ENCODE assay signal across 23 mouse cellular contexts in the genomic region with DNA sequence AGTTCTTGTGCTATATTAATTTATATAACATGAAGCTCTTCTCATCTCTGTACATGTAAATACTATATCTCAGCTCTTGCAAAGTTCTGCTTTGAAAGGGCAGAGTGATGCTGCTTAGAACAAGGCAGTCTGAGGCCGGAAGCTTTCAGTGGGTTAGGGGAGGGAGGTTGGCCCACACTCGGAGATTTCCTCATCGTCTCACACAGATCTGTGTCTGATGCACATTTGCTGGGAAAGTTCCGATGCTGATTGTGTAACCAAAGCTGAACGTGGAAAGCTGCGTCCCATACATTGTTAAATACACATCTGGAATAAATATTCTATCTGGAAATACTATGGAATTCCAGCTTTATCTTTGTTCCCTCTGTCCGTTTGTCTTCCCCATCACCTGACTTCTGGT. TPM values are rescaled to one million over a fixed set of nuclear protein-coding genes. Genes with fewer than 3 reads are reported as not detected.
A peak's percentile ranks its signal among the peaks of the same experiment; 100 is the strongest.
DNase-seq lines count a peak whose midpoint lies in the region; ATAC-seq and TF ChIP-seq lines count a peak whose summit lies in the region.
"Had no signal": no experiment of that assay in that cellular context is flagged by ENCODE, and none has a peak within 500 bp of the region (broad histone marks: within the 10 kb centered on the region; RNA-seq: fewer than 3 reads in every experiment).

No protein-coding gene starts in this region.

- no peak overlapping the region for H3K4me3 ChIP-seq in liver, postnatal 0 days (ENCODE audit: low read depth, low read length)
- no peak overlapping the region for H3K4me3 ChIP-seq in liver, embryonic 12.5 days
- no peak overlapping the region for H3K4me3 ChIP-seq in lung, postnatal 0 days (ENCODE audit: low read depth, low read length)
- H3K4me3 ChIP-seq in lung, adult 2 months (replicated peaks; ENCODE audit: extremely low read depth, low read depth, low read length), result no peak overlapping the region
- no peak overlapping the region for H3K4me3 ChIP-seq in kidney, embryonic 15.5 days (replicated peaks)
- H3K4me3 ChIP-seq: embryonic facial prominence, embryonic 13.5 days; forebrain, embryonic 13.5 days; forebrain, embryonic 15.5 days had no signal

- no peaks in the 10 kb centered on the region for H3K9me3 ChIP-seq in liver, postnatal 0 days (ENCODE audit: low read length)
- H3K9me3 ChIP-seq in liver, embryonic 12.5 days (replicated peaks), result no peaks in the 10 kb centered on the region
- no peaks in the 10 kb centered on the region for H3K9me3 ChIP-seq in lung, postnatal 0 days (ENCODE audit: low read length)
- H3K9me3 ChIP-seq in kidney, embryonic 15.5 days (replicated peaks), result no peaks in the 10 kb centered on the region
- H3K9me3 ChIP-seq: embryonic facial prominence, embryonic 13.5 days; forebrain, embryonic 13.5 days; forebrain, embryonic 15.5 days had no signal

- peak; percentile 3 for ATAC-seq in liver, postnatal 0 days
- no peak for ATAC-seq in liver, embryonic 12.5 days
- peak; percentile 40; the same call in 1 of the 2 replicates for ATAC-seq in lung, postnatal 0 days
- no peak for ATAC-seq in kidney, embryonic 15.5 days (replicated peaks; ENCODE audit: low FRiP score)
- ATAC-seq: activated CD4-positive, CD25-positive, alpha-beta regulatory T cell, adult 4 months; forebrain, embryonic 13.5 days; forebrain, embryonic 15.5 days; forebrain, postnatal 0 days; Patski had no signal

- no peaks in the 10 kb centered on the region for H3K36me3 ChIP-seq in liver, postnatal 0 days (replicated peaks; ENCODE audit: insufficient read depth, low read length)
- H3K36me3 ChIP-seq in liver, embryonic 12.5 days, result no peaks in the 10 kb centered on the region
- H3K36me3 ChIP-seq in lung, postnatal 0 days (ENCODE audit: insufficient read depth, low read length), result no peaks in the 10 kb centered on the region
- H3K36me3 ChIP-seq in kidney, embryonic 15.5 days, result no peaks in the 10 kb centered on the region
- H3K36me3 ChIP-seq: embryonic facial prominence, embryonic 13.5 days; forebrain, embryonic 15.5 days had no signal

- DNase-seq in liver, postnatal 0 days, result peak; percentile 56
- peak; percentile 57 for DNase-seq in lung, postnatal 0 days (ENCODE audit: low spot score)
- no peak for DNase-seq in lung, adult 2 months
- DNase-seq: adrenal gland, adult 8-10 months; adrenal gland, postnatal 14 days; adrenal gland, postnatal 36 days; cerebellum, adult 11-12 months; cerebellum, adult 2 months; cerebellum, adult 9-10 months; cerebellum, postnatal 10 days; cerebellum, postnatal 25 days; forebrain, postnatal 0 days had no signal

- 51% methylated on average over 7 of the region's 7 CpGs for WGBS in liver, postnatal 0 days (ENCODE audit: insufficient replicate concordance)
- 57% methylated on average over 7 of the region's 7 CpGs for WGBS in liver, embryonic 12.5 days (ENCODE audit: insufficient replicate concordance)
- WGBS in lung, postnatal 0 days, result 54% methylated on average over 7 of the region's 7 CpGs
- WGBS in lung, adult 2 months, result 64% methylated on average over 7 of the region's 7 CpGs
- 79% methylated on average over 7 of the region's 7 CpGs for WGBS in kidney, embryonic 15.5 days

- no peak for TF ChIP-seq POLR2A in lung, adult 2 months (IDR thresholded peaks at IDR 0.05; ENCODE audit: borderline replicate concordance, extremely low read depth, low read depth, low read length)

- H3K27me3 ChIP-seq in liver, postnatal 0 days (ENCODE audit: insufficient read depth, low read length), result no peaks in the 10 kb centered on the region
- no peaks in the 10 kb centered on the region for H3K27me3 ChIP-seq in liver, embryonic 12.5 days (replicated peaks)
- no peaks in the 10 kb centered on the region for H3K27me3 ChIP-seq in lung, postnatal 0 days (replicated peaks; ENCODE audit: insufficient read depth, low read length)
- H3K27me3 ChIP-seq in kidney, embryonic 15.5 days, result no peaks in the 10 kb centered on the region
- H3K27me3 ChIP-seq: embryonic facial prominence, embryonic 13.5 days; forebrain, embryonic 13.5 days; forebrain, embryonic 15.5 days had no signal

- H3K4me2 ChIP-seq in liver, postnatal 0 days (ENCODE audit: low read depth, low read length), result no peak overlapping the region
- H3K4me2 ChIP-seq in liver, embryonic 12.5 days, result no peak overlapping the region
- H3K4me2 ChIP-seq in lung, postnatal 0 days (replicated peaks; ENCODE audit: low read depth, low read length), result no peak overlapping the region
- no peak overlapping the region for H3K4me2 ChIP-seq in kidney, embryonic 15.5 days
- H3K4me2 ChIP-seq: embryonic facial prominence, embryonic 13.5 days; forebrain, embryonic 13.5 days; forebrain, embryonic 15.5 days had no signal

- TF ChIP-seq EP300 in liver, postnatal 0 days (IDR thresholded peaks at IDR 0.05; ENCODE audit: low read depth), result 0 out of 2 replicates have a peak, but pooled peaks have one; percentile 7
- TF ChIP-seq EP300 in lung, postnatal 0 days (IDR thresholded peaks at IDR 0.05), result no peak

- no peaks in the 10 kb centered on the region for H3K4me1 ChIP-seq in liver, postnatal 0 days (ENCODE audit: insufficient read depth)
- H3K4me1 ChIP-seq in liver, embryonic 12.5 days, result no peaks in the 10 kb centered on the region
- H3K4me1 ChIP-seq in lung, postnatal 0 days (ENCODE audit: insufficient read depth, low read depth, low read length), result no peaks in the 10 kb centered on the region
- H3K4me1 ChIP-seq in lung, adult 2 months (ENCODE audit: control insufficient read depth, insufficient read depth, low read length), result no peaks in the 10 kb centered on the region
- peaks cover 18% of the 10 kb centered on the region for H3K4me1 ChIP-seq in kidney, embryonic 15.5 days
- H3K4me1 ChIP-seq: forebrain, embryonic 13.5 days; forebrain, embryonic 15.5 days had no signal

- TF ChIP-seq CTCF in liver, postnatal 0 days (IDR thresholded peaks at IDR 0.05; ENCODE audit: low read depth), result no peak
- no peak for TF ChIP-seq CTCF in lung, postnatal 0 days (IDR thresholded peaks at IDR 0.05)
- TF ChIP-seq CTCF in lung, adult 2 months (IDR thresholded peaks at IDR 0.05; ENCODE audit: insufficient read depth, low read length), result no peak

- H3K27ac ChIP-seq in liver, postnatal 0 days (ENCODE audit: low read depth), result no peak overlapping the region
- no peak overlapping the region for H3K27ac ChIP-seq in liver, embryonic 12.5 days
- no peak overlapping the region for H3K27ac ChIP-seq in lung, postnatal 0 days (ENCODE audit: low read length)
- H3K27ac ChIP-seq in kidney, embryonic 15.5 days, result no peak overlapping the region
- H3K27ac ChIP-seq: embryonic facial prominence, embryonic 13.5 days; forebrain, embryonic 13.5 days; forebrain, embryonic 15.5 days had no signal

- H3K9ac ChIP-seq in liver, postnatal 0 days (replicated peaks), result no peak overlapping the region
- no peak overlapping the region for H3K9ac ChIP-seq in liver, embryonic 12.5 days
- no peak overlapping the region for H3K9ac ChIP-seq in lung, postnatal 0 days (replicated peaks; ENCODE audit: low read depth)
- no peak overlapping the region for H3K9ac ChIP-seq in kidney, embryonic 15.5 days
- H3K9ac ChIP-seq: embryonic facial prominence, embryonic 13.5 days; forebrain, embryonic 13.5 days; forebrain, embryonic 15.5 days; forebrain, postnatal 0 days had no signal

RNA-seq across cellular contexts. Expression of gene Igfbp1, which starts 4.6 kb away (rescaled TPM):
- 1,301 and 1,767 TPM in 2 replicates for polyA plus RNA-seq in liver, postnatal 0 days (2015; fragmentation: Nextera tagmentation; extraction: Ambion mirVana)
- 39.5 and 41.4 TPM in 2 replicates for polyA plus RNA-seq in liver, embryonic 12.5 days (2016; fragmentation: Nextera tagmentation; extraction: Ambion mirVana)
- 0.23 and 0.69 TPM in 2 replicates for polyA plus RNA-seq in lung, postnatal 0 days (2015; fragmentation: Nextera tagmentation; extraction: Ambion mirVana)
- 0.07 TPM in 1 of 2 replicates, not detected in the other for polyA plus RNA-seq in lung, adult 2 months (2012; rRNA removed)
- 5.6 and 8.3 TPM in 2 replicates for polyA plus RNA-seq in kidney, embryonic 15.5 days (2015; fragmentation: Nextera tagmentation; extraction: Ambion mirVana)
- polyA plus RNA-seq: activated CD4-positive, CD25-positive, alpha-beta regulatory T cell, adult 4 months; C2C12; forebrain, postnatal 0 days had no signal

RNA-seq across cellular contexts. Expression of gene Igfbp3, which starts 11.5 kb away (rescaled TPM):
- polyA plus RNA-seq in liver, postnatal 0 days (2015; fragmentation: Nextera tagmentation; extraction: Ambion mirVana), result 27.4 and 31.3 TPM in 2 replicates
- polyA plus RNA-seq in liver, embryonic 12.5 days (2016; fragmentation: Nextera tagmentation; extraction: Ambion mirVana), result 42.6 and 43.2 TPM in 2 replicates
- polyA plus RNA-seq in lung, postnatal 0 days (2015; fragmentation: Nextera tagmentation; extraction: Ambion mirVana), result 23.7 and 45.9 TPM in 2 replicates
- polyA plus RNA-seq in lung, adult 2 months (2012; rRNA removed), result 55.2 and 113 TPM in 2 replicates
- 82.7 and 90.6 TPM in 2 replicates for polyA plus RNA-seq in kidney, embryonic 15.5 days (2015; fragmentation: Nextera tagmentation; extraction: Ambion mirVana)
- polyA plus RNA-seq: activated CD4-positive, CD25-positive, alpha-beta regulatory T cell, adult 4 months had no signal

RNA-seq across cellular contexts. Expression of gene Gm11985, which starts 13.8 kb away (rescaled TPM):
- polyA plus RNA-seq in liver, postnatal 0 days (2015; fragmentation: Nextera tagmentation; extraction: Ambion mirVana), result 0.11 TPM in 2 replicates
- not detected in 2 replicates for polyA plus RNA-seq in liver, embryonic 12.5 days (2016; fragmentation: Nextera tagmentation; extraction: Ambion mirVana)
- not detected in 2 replicates for polyA plus RNA-seq in lung, postnatal 0 days (2015; fragmentation: Nextera tagmentation; extraction: Ambion mirVana)
- polyA plus RNA-seq in lung, adult 2 months (2012; rRNA removed), result not detected in 2 replicates
- not detected in 2 replicates for polyA plus RNA-seq in kidney, embryonic 15.5 days (2015; fragmentation: Nextera tagmentation; extraction: Ambion mirVana)
- polyA plus RNA-seq: activated CD4-positive, CD25-positive, alpha-beta regulatory T cell, adult 4 months; C2C12; cerebellum, adult 2 months; cortical plate, adult 2 months; embryonic facial prominence, embryonic 11.5 days; embryonic facial prominence, embryonic 13.5 days; forebrain, embryonic 11.5 days; forebrain, embryonic 13.5 days; forebrain, embryonic 15.5 days; forebrain, postnatal 0 days; Patski had no signal

Comparison
In these comparisons a context has a peak if more than half of its experiments do, and no peak if none do; other contexts are left out.
1. ATAC-seq: peak in liver, postnatal 0 days (single experiment) and lung, postnatal 0 days (single experiment); none in liver, embryonic 12.5 days (single experiment) and kidney, embryonic 15.5 days (single experiment).
2. RNA of gene Igfbp1, which starts 4.6 kb away (polyA plus RNA-seq): 1,301 to 1,767 TPM in liver, postnatal 0 days; 39.5 to 41.4 TPM in liver, embryonic 12.5 days, 5.6 to 8.3 TPM in kidney, embryonic 15.5 days, 0.23 to 0.69 TPM in lung, postnatal 0 days and 0.07 TPM in lung, adult 2 months; every median in the first group is over 10 times any median in the second.